Mouse (Mus musculus): Measurements from ENCODE around the gene Rab40b.

Gene Rab40b

DNA sequence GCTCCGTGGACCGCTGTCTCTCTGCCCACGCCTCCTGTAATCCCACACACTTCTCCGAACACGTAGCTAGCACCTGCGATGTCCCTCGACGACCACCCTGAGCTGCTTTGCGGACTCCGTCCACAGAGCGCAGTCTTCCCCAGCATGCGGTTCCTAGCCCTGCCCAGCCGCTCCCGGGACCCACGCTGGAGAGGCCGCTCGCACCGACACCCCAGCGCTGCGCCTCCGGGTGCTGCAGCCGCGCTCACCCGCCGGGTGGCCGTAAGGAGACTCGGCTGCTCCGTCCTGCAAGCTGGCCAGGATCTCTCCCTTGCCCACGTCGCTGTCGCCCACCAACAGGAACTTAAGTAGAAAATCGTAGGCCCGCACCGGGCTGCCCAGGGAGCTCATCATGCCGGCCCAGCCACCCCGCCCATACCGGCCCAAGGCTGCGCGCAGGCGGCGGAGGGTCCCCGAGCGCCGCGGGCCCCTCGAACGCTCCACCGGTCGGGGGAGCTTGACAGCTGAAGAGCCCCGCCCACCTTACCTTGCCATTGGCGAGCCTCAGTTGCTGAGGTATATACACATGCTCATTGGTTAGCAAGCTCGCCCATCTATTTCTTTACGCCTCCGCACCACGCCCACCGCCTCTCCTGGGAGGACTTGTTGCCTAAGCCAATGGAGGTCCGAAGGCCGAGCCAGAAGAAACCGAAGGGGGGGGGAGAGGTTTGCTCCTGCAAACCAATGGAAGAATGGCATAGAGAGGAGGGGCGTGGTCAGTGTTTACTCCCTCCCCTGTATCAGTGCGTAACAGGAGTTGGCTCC, at the start of gene Rab40b:
Gene Rab40b, minus strand, starts transcription at position 502 of the 804 bp plus-strand sequence.
- DNase-seq (ENCODE audit: low read depth, low spot score): peak; percentile 68

DNA sequence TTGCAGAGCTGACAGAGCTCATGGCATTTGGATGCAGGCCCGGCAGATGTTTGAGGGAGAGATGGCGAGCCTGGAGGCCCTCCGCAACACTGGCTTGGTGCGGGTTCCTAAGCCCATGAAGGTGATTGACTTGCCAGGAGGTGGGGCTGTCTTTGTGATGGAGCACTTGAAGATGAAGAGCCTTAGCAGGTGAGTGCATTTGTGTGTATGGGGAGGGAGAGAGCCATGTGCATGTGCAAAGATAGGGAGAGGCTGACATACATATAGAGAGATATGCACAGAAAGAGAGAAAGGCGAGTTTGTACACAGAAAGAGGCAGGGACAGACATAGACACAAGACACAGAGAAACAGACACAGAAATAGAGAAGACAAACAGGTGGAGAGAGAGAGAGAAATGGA, 49.2 kb upstream of the Rab40b start:
- DNase-seq (ENCODE audit: low read depth, low spot score): no peak

DNA sequence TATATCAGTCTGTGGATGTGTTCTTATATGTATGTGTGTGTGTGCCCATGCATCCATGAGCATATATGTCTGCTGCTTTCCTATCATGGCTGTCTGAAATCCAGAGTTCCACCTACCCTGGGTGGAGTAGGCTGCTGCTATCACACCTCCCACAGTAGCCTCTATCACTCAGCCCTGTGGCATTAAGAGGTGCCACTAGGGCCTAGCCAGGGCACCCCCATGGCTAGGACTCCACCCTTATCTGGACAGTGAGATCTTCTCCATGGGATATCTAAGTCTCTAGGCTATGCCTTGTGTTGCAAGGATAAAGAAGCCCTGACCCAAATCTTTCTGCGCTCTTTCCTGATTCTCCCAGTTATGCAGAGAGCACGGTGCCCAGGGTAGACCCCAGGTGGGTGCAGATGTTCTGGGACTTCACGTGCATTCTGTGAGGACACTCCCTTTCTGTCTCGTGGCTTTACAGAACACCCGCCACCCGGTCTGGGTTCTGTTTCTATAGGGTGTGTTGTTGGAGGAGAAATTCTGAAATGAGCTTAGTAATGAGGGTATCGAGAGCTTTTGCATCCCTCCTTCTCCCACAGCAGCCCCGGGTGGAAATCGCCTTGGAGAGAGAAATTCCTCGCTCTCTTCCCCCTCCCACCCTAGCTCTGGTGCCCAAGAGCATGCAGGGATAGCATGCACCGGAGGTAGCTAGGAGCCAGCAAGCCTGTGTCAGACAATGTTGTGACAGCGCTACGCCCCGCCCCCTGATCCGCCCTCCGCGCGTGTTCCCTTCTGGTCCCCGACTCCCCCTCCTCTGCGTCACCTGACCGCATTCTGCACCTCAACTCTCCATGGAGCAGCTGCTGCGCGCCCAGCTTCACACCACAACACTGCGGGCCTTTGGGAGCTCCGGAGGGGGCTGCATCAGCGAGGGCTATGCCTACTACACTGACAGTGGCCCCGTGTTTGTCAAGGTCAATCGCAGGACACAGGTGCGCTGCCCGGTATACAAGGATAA, 46.4 kb upstream of the Rab40b start, which contains the start of gene Fn3k:
Gene Fn3k, plus strand, starts transcription at position 758 of the 1,000 bp plus-strand sequence.
- peak; percentile 75 for DNase-seq (ENCODE audit: low read depth, low spot score)

DNA sequence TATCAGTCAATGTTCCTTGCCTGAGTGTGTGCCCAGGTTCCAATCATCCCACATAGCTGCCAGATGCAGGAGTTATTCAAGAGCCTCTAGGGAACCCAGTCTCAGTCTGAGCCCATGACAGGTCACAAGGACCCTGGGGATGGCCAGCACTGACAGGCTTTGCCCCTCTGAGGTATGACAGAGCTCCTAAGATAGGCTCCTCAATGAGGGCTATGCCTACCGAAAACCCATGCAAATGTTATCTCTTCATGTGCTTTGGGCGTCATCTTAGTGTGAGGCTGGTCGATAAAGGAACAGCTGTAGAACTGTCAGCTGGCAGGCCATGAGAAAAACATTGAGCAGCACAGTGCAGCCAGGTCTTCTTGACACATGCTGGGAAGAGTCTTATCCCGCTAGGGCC, 45.3 kb upstream of the Rab40b start:
- peak; percentile 79 for DNase-seq (ENCODE audit: low read depth, low spot score)

DNA sequence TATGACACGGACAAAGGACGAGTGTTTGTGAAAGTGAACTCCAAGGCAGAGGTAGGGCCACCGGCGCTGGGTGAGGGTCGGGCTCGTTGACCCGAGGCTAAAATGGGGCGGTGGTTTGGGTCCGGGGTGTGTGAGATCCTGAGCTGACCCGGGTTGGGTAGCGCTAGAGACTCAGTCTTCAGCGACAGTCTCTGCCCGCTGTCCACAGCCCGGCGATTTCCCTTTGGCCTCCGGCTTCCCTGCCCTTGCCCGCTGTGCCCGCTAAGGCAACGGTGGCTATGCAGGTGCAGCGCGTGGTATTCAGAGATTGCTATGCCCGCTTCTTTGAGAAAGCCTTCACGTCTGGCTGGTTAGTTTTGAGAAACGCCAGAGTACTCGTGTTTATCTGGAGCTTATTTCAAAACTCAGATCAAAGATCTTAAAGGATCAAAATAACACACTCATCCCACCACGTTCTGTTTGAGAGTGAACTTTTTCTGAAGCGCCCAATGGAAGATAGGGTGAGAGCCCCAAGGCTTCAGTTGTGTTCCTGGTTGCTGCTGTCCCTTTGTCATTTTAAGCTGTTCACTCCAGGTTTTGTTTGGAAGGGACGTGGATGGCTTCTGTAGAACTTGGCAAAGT, 33.6 kb upstream of the Rab40b start:
- DNase-seq (ENCODE audit: low read depth, low spot score): no peak

DNA sequence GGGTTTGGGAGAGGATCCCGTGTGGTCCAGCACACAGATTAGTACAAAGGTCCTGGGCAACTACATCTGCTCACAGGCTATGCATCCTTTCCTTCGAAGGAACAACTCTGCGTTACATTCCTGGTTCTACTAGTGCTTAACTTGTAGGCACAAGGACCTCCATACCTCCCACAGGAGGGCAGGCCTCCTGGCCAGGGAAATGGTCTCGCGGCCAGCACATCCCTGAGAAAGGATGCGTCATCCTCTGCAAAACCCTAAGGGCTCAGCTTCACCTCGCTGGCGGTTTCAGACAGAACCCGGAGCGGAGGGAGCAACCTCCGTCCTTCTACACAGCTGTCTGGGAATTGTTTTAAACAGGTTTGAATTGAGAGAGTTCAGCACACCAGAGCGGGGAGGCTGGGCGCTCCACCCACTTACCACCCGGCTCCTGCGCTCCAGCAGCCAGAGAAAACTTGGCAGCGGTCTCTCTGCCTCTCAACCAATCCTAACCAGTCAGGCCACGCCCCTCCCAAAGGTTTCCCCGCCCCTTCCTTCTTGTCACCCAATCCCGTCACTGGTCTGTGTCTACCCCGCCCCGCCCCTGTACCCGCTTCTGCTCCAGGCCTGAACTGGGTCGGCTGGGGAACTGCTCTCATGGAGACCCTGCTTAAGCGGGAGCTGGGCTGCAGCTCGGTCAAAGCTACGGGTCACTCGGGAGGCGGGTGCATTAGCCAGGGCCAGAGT, 32.9 kb upstream of the Rab40b start, which contains the start of gene Fn3krp:
Gene Fn3krp, plus strand, starts transcription at position 572 of the 723 bp plus-strand sequence.
- DNase-seq (ENCODE audit: low read depth, low spot score): peak; percentile 99

DNA sequence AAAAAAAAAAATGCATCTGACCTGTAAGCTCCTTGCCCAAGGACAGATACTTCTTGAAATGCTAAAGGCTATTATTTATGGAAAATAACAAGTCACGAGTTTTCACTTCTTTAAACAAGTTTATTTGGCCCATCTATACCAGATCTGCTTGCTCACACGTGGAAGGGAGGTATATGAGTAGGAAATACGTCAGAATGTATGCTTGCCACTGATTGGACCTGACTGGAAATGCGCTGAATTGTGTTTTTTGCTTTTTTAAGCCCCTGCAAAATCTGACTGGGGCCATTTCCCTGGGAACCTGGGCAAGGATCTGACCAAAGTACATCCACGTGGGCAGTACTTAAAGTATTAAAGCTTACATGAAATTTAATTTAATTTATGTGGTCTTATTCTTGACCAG, 32.3 kb upstream of the Rab40b start:
- DNase-seq (ENCODE audit: low read depth, low spot score): no peak

DNA sequence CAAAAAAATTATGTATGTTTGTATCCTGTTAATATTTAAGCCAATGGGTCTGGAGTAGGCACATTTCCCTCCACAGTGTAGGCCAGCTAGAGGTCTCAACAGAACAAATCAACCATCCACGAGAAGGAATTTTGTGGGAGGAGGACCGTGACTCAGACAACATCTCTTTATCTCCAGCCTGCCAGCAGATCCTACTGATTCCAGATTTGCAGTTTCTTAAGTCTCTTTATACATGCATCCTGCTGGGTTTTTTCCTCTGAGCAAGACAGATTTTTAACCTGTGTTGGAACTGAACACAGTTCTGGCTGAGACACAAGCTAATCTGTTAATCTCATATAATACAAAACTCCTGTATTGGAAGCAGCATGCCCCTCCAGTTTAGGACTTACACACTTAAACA, 30.9 kb upstream of the Rab40b start:
- DNase-seq (ENCODE audit: low read depth, low spot score): no peak

DNA sequence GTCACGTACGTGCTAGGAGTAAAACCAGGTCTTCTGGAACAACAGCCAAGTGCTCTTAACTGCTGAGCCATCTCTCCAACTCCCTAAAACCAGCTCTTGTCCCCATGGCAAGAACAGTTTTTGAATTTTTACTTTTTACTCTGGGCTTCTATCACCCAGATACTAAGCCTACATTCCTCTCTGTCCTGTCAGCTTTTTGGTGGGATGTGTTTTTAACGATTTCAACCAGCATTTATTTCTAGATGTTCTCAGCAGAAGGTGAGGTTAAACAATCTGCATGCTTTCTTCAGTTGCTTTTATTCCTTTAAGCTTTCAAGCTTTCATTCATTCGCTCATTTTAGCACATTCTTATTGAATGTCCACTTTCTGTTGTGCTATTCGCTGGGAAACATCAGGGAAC, 29.9 kb upstream of the Rab40b start:
- DNase-seq (ENCODE audit: low read depth, low spot score): no peak

DNA sequence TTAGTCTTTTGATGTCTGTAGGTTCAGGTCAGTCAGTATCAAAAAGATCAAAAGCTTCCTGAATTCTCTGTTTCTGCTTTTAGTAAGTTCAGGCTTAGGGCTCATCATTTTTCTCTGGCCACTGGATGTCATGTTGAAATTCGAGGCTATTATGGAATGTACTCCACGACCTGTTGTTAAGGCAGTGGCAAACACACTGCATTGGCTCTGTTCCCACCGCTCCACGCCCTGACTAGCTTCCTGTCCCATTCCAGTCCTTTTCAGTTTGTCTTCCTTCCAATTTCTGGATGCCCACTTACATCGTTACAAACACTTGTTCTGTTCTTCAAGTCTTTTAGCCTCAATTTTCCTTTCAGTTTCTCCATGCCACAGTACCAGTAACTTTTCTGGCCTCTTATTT, 27.3 kb upstream of the Rab40b start:
- DNase-seq (ENCODE audit: low read depth, low spot score): no peak

DNA sequence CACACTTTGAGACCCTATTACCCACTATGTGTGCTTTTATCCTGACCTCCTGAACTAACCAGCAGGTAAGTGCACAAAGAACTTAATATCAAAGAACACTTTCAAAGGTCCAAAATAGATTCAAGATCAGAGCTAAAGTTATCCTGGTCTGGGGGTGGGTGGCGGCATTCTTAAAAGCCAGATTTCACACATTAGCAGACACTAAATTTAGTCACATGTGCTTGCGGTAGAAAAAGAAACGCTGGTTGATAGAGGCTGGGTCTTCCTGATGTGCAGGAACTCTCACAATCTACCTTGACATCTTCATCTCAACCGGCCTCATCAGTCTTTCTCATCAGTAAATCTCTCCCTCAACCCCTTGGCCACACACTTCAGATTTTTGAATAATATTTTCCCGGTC, 26.7 kb upstream of the Rab40b start:
- no peak for DNase-seq (ENCODE audit: low read depth, low spot score)

DNA sequence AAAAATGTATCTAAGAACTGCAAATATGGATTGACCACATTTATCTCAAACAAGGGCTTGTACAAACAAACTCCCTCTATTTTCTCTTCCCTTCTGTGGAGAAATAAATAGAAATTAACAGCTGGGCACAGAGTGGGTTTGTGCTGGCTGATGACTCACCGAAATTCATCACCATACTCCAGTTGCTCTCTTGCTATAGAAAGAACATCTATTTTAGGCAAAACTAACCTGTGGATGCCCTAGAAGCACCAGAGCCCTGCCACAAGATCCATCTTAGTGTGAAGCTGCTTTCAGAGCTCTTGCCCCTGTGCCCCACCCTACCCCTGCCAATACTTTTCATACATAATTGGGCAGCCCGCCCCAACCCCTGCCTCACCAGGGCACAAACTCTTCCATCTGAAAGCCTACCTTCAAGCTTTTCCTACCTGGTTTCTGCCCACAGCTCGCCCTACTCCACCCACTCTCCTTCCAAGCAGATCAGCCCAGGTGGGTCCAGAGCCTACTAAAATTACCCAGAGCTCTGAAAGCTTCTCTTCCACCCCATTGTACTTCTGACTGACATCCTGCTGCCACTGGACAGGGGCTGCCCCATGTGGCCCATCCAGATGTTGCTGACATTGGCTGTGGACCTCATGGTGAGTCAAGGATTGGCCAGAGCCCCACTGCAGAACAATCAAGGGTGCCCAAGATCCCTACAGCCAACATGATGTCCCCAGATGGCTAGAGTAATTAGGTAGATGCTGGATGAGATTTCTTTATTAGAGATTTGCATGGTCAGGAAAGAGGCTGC, 19.5 kb upstream of the Rab40b start:
- no peak for DNase-seq (ENCODE audit: low read depth, low spot score)

DNA sequence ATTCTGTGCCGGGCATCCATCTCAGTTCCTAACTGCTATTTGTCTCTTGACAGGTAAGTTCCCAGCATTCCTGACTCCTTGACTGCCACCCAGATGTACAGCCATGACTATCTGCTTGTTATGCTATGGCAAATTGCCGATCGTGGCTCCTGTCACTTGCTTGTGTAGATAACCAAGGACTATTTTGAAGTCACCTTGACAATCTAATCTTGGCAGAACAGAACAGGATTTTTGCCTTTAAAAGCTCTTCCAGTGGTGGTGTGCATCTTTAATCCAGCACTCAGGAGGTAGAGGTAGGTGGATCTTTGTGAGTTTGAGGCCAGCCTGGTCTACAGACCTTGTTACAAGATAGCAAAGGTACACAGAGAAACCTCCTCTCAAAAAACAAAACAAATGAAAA, 4.4 kb upstream of the Rab40b start:
- no peak for DNase-seq (ENCODE audit: low read depth, low spot score)

DNA sequence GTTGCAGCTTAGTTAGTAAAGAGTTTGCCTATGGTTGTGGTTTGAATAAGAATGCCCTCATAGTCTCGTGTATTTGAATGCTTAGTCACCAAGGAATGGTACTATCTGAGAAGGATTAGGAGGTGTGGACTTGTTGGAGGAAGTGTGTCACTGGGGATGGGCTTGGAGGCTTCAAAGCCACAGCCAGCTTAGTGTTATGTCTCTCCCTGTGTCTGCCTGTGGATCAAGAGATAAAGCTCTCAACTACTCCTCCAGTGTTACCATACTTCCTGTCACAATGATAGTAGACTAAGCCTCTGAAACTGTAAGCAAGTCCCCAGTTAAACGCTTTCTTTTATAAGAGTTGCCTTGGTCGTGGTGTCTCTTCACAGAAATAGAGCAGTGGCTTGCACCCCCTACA, 2.7 kb upstream of the Rab40b start:
- DNase-seq (ENCODE audit: low read depth, low spot score): no peak

DNA sequence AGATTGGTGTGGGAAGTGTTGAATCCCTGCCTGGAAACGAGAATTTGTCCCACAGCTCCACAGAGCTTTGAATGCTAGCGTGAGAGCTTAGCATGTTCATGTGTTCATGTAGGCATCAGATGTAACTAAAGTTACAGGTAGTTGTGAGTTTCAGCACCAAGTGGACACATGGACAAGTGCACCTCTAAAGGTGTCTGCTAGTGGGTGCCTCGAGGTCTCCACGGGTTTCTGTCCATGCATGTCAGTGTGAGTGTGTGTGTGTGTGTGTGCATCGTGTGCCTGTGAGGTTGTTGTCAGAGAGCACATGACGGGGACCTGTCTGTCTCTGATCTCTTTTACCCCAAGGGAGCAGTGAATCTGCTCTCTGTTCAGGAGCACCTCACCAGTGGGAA, 499 bp upstream of the Rab40b start:
- DNase-seq (ENCODE audit: low read depth, low spot score): no peak

DNA sequence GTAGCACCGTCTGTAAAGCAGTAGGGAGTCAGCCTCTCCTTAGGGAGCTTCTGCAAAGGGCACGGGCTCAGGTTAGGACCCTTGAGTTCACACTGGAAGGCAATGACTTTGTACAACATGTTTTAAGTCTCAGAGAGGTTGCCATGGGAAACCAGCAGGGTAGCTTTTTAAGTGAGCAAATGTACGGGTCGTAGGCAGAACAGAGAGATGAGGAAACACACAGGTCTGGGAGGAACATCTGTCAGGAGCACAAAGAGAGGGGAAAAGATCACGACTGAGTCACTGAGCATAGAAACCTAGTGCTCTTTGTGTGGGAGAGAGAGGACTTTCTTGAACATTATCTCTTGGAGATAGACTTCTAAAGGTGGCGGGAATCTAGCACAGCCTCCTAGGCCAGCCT, 7.8 kb downstream of the Rab40b start:
- no peak for DNase-seq (ENCODE audit: low read depth, low spot score)

DNA sequence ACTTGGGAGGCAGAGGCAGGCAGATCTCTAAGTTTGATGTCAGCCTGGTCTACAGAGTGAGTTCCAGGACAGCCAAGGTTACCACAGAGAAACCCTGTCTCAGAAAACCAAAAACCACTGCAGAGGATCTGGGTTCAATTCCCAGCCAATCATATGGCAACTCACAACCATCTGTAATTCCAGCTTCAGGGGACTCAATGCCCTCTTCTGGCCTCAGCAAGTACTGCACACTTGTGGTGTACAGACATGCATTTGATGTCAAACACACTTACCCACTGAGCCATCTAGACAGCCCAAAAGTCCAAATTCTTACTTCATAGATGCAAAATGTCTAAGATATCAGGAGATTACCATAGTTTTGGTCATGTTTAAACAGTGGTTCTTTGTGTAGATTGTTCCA, 9.4 kb downstream of the Rab40b start:
- DNase-seq (ENCODE audit: low read depth, low spot score): no peak

DNA sequence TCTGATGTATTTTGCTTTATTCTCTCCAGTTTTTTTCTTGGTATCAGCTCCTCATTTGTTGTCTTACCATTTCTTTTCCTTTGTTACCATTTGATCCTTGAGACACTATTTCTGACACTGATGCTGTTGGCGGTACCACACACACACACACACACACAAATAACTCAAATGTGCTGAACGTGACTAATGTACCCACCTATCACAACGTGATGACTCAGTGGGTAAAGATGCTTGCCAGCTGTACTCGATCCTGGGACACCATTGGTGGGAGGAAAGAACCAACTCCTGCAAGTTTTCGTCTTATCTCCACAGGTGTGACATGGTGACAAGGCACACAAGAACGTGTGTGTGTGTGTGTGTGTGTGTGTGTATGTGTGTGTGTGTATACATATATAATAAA, 14.7 kb downstream of the Rab40b start:
- no peak for DNase-seq (ENCODE audit: low read depth, low spot score)

DNA sequence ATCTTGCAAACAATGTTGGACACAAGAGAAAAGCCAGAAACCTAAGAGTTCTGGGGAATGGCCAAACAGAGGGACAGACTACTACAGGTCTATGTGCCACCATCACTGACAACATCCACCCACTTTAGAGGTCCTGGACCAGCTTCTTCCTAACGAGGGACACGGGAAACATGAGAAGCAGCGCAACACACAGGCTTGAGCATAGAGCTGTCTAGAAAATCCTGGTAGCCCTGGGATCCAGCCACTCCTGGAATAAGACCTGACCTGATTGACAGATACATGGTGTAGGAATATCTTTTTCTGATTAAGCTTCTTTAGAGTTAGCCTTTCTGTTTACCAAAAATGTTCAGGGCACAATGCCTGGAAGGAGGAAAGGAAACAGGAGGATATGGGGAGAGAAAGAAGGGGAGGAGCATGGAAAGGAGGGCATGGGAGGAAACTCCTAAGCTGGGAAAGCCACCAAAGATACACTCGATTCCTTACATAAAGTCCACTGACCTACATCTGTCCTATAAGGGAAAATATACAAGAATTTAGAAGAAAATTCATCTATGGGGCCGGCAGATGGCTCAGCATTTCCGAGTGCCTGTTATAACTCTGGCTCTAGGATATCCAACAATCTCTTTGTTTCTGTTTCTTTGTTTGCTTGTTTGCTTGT, 17.6 kb downstream of the Rab40b start:
- no peak for DNase-seq (ENCODE audit: low read depth, low spot score)

DNA sequence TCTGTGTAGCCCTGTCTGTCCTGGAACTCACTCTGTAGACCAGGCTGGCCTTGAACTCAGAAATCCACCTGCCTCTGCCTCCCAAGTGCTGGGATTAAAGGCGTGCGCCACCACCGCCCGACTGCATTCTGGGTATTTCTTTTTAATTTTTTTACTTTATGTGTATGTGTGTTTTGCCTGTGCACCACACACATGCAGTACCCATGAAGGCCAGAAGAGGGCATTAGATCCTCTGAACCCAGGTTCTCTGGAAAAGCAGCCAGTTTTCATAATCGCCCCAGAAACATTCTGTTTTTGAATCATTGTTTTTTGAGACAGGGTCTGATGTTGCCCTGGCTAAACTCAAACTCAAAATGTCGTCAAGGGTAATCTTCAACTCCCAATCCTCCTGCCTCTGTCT, 18.4 kb downstream of the Rab40b start:
- DNase-seq (ENCODE audit: low read depth, low spot score): peak; percentile 69
